Mouse (Mus musculus) cerebellum, adult 11-12 months (tissue): Measurements from ENCODE around the gene Xirp1.

Experiments used
- DNase-seq: peaks from one replicate; pipeline ENCODE4 v3.0.0; 2022

Gene Xirp1

DNA sequence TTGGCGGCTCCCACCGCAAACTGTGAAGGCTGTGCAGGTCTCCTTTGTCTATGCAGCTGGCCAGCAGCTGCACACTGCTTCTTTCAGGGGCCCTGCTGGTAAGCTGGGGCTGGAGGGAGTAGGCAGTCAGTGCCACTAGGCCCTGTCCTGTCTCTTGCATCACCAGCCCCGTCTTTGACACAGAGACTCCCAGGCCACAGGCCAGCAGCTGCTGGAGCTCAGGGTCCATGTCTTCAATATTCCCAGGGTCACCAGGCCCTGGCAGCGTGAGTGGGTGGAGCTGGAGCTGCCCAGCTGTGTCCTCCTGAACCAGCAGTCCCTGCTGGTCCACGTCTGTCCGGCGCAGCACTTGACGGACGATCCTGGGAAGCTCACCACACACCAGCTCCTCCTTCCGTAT is 6.4 kb downstream of the Xirp1 start:
- DNase-seq, result peak; percentile 21

DNA sequence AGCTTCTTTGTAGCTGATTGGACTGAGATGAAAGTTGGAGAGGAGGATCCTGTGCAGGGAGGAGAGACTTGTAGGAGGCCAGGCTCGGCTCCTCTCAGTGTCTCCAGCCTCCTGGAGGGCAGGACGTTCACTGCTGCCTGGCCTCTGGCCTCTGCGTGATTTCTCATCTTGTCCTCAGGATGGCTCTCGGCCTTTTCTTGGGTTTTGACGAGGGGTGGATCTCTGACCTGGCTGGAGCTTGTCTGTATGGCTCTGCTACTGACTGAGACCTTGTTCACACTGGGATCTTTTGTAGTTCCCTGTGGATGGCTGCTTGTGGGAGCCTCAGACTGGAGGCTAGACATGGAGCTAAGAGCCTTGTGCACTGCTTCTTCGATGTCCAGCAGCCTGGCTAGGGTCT is 8.6 kb downstream of the Xirp1 start:
- no peak for DNase-seq

DNA sequence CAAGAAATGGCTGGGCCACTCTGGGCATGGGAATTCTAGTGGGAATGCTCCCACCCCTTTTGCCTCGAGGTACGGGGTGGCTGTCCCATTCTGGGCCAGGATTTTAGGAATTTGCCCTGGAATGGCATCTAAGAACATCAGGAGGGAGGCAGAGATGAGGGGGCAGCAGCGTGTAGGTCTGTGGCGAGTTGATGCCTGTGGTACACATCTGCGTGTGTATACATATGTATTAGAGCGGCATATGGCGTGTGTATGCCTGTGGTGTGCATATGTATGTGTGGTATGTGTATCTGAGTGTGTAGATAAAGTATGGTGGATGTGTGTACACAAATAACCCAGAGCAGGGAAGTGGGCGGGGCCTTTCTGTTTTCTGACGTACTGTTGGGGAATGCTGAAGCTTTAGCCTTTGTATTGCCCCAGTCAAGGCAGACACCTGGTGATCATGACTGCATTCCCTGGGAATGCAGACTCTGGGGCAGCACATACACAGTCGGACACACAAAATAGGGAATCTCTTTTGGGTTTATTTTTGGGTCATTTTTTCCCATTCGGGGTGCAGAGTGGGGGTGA is 10.1 kb downstream of the Xirp1 start:
- DNase-seq, result peak; percentile 26

DNA sequence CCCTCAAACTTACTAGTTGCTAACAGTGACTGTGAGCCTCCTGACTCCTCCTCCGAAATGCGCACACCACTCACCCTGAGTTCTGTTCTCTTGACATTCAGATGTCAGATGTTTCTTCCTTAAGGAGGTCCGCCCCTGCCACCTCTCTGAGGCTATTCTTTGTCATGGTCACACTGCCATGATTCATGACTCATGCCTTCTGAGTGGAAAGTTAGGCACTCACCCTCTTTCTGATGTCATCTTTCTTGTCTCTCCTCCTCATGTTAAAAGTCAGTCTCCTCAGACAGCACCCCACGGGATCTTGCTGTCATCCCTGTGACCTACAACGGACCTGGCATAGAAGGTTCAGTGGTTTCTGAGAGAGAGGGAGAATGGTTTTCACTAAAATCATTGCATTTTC is 10.6 kb downstream of the Xirp1 start:
- DNase-seq, result peak; percentile 37

DNA sequence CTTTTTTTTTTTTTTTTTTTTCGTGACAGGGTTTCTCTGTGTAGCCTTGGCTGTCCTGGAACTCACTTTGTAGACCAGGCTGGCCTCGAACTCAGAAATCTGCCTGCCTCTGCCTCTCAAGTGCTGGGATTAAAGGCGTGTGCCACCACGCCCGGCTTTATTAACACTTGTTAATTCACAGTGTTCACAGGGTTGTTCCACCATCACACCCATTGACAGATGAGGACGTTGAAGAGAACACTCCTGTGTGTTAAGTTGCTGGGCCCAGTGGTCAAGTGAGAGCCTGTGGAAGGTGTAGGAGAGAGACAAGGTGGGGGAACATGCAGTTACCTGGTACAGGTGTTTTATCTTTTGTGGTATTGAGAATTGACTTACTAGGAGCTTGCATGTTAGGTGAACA is 11.2 kb downstream of the Xirp1 start:
- DNase-seq, result peak; percentile 43

DNA sequence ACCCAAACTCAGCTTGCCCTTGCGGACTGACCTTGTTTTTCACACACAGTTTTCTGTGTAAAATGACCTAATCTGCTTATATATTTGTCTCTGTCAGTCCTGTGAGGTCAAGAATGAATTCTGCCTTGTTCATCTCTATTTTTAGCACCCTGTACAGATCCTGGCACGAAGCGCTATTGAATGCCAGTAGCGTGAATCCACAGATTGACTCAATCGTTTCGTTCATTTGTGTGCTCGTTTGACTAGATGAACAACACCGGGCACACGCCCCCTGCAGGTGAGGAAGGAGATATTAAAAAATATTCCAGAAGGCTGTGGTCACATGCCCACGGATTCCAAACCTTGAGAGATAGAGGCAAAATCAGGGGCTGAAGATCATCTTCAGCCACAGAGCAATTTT is 11.9 kb downstream of the Xirp1 start:
- peak; percentile 87 for DNase-seq

DNA sequence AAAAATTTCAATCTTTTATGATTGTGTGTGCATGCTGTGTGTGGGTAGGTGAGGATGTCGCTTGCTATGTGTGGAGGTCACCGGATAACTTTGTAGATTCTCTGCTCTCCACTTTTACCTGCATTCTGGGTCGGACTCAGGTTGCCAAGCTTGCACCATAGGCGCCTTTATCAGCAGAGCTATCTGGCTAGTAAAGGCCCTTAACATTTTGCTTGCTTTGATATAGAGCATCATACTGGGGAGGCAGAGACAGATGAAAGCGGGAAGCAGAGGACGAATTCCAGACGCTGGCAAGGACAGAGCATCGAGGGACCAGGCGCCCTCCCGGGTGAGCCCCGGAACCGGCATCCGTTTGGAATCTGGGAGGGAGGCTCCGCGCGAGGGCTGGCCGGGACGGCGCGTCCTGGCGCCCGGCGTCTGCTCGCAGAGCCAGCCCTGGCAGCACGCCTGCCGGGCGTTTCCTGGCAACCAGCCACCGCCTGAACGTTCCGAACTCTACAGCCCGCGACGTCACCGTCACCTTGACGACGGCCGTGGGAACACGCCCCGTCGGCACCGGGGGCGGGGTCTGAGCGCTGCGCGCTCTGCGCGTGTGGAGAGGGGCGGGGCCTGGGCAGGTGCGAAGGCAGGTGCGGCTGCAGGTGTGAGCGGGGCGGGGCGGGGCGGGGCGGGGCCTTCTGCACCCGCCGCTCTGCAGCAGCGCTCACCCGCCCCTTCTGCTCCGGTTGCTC is 12.5 kb downstream of the Xirp1 start:
- DNase-seq, result peak; percentile 97

DNA sequence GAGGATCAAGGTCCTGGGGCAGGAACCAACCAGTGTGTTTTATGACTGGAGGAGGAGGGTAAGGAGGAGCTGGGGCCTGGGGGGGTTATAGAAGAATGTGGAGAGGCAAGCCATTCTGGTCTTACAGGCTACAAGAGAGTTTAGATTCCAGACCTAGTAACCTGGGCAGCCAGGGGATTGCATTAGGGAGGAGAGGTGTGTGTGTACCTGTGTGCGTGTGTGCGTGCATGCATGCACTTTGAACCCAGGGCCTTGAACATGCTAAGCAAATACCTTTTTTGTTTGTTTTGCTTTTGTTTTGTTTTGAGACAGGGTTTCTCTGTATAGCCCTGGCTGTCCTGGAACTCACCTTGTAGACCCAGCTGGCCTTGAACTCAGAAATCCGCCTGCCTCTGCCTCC is 13.5 kb downstream of the Xirp1 start:
- DNase-seq, result no peak

DNA sequence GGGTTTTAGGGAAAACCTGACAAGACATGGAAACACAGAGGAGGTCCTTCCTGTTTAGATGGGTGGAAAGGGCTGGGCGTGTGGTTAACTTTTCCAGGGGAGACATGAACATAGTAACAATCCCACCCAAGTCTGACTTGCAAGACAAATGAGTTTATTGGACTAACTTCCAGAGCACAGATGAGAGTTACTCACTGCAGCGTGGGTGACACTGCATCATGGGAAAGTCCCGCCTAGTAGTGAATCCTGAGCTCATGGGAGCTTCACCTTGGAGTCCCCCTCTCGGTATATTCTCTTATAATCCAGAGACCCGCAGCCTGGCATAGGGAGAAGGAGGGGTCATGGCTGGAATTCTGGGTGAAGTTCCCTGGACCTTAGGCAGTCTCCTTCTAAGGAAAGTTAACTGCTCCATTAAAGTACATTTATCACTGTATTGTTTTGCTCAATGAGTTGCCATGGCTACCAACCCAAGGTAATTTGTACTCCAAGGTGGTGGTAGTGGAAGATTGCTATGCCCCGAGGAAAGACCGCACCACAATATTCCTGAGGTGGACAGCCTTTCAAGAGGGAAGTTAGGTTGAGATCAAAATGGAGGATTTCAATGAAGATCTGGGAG is 14.1 kb downstream of the Xirp1 start:
- no peak for DNase-seq

DNA sequence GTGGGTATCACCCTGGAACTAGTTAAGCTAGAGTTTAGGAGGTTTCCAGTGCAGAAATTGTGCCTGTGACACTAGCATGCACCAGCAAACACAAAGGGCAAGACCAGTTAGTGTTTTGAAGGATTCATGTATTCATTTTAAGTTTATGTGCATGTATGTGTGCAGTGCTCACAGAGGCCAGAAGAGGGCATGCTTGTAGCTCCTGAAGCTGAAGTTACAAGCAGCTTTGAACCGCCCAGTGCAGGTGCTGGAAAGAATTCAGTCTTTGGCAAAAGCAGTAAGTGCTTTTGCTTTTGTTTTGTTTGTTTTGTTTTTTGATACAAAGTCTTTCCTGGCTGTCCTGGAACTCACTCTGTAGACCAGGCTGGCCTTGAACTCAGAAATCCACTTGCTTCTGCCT is 15.6 kb downstream of the Xirp1 start:
- DNase-seq, result no peak

DNA sequence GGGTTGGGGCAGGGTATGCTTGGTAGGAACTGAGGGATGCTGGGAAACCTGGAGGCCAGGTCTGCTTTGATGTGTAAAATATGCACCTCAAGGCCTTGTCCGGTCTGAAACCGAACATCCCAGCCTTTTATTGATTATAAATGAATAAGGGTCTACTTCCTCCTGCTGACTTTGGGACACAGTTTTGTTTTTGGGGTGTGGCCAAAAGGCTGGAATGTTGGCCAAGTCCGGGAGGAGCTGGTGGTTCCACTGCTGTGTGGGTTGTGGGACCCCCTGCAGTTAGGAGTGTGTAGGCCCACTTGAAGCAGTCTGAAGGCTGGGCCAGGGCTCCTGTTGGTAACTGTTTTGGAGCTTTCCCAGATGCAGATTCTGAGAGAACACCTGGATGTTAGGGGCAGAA is 17.5 kb downstream of the Xirp1 start:
- DNase-seq, result no peak

DNA sequence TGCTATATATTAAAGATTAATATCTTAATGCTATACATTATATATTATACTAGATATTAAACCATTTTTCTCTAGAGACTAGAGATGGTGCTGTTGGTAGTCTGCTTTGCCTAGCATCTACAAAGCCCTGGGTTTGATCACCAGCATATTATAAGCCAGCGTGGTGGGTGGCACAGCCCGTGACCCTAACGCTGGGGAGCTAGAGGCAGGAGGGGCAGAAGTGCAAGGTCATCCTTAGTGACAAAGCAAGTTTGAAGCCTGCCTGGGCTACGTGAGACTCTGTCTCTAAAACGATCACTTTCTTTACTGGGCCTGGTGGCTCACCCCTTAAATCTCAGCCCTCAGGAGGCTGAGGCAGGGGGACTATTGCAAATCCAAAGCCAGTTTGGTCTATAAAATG is 20.5 kb downstream of the Xirp1 start:
- no peak for DNase-seq

DNA sequence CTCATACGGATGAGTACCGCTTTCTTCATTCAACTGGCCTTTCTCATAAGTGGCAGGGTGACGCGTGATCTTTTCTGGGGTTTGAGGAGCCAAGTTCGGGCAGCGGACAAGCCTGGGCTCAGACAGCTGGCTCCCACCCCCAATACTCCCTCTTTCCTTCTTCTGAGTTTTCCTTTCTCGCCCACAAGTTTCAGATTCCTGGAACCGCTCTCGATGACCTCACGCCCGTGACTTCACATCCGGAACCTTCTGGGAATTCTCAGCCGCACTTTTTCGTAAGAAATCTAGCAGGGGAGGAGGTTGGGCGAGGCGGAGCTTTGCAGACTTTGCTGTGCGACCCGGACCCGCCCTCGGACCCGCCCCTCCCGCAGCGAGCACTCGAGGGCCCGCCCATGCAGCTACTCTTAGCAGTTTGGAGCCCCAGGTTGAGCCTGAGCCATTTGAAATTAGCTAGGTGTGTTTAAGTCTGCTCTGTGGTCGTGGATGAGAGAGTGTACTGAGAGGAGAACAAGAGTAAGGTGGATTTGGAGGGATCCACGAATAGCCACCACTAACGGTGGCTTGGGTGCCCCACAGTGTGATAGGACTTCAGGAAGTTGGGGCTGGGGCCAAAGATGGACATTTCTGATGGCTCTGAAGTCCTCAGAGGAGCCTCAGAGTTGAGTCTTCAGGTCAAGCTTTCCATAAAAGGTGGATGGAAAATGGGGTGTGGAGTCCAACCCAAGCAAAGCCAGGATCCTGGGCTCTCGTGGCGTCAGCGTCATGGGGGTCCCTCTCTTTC is 21.3 kb downstream of the Xirp1 start:
- peak; percentile 17 for DNase-seq

DNA sequence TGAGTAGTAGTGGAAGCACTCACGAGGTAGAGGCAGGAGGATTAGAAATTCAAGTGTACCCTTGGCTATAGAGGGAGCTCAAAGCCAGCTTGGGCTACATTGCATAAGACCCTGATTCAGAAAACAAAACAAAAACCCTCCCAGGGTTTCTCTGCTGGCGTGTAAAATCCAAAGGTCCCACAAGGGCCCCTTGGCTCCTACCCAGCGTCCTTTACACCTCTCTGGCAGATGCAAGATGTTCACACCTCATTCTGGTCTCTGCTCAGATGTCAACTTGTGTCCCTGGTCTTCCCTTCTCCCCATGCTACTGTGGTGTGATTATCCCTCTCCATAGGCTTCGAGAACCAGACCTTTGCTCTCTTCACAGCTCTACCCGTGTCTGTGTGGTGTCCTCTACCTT is 22.6 kb downstream of the Xirp1 start:
- DNase-seq, result no peak

DNA sequence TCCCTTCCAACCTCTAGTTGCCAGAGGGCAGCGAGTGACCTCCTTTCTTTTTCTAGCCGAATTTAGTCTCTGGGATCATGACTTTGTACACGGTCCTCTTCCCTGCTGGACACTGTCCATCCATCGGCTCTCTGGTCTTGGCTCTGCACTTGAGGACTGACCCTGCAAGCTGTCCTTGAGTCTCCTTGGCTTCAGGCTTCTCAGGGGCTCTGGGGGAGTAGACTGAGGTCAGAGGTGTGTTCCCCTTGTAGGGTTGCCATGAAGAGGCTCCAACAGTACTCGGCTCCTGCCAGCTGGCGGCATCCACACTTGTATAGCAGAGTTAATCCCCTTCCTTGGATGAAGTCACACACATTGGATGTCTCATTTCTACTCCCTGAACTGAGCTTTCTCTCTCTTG is 23.8 kb downstream of the Xirp1 start:
- DNase-seq, result no peak

DNA sequence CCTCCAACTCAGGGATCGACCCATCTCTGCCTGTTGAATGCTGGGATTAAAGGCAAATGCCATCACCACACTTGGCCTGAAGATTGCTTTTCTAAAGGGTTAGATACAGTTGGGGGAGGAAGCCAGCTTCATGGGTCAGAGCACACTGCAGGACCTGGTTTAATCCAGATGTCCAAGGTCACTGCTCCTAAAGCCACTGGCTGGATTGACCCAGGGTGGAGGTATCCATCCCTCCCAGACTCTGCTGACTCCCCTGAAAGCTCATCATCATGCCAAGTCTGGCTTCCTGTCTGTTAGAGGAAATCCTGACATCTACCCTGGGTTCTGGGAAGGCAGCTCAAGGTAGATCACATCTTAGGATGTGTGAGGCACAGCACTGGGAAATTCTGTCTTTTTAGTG is 24.6 kb downstream of the Xirp1 start:
- no peak for DNase-seq

DNA sequence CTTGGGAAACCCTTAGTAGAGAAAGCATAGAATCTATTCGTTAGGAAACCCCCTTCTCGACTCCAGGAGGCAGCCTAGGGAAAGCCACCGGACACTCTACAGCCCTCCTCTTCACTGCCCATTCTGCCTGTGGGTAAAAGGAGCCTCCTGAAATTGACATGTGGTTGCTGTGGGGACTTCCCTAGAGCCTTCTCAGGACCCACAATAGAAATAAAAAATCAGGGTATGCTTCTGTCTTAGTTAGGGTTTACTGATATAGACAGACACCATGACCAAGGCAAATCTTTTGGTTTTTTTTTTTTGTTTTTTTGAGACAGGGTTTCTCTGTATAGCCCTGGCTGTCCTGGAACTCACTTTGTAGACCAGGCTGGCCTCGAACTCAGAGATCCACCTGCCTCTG is 27.3 kb downstream of the Xirp1 start:
- DNase-seq, result no peak

DNA sequence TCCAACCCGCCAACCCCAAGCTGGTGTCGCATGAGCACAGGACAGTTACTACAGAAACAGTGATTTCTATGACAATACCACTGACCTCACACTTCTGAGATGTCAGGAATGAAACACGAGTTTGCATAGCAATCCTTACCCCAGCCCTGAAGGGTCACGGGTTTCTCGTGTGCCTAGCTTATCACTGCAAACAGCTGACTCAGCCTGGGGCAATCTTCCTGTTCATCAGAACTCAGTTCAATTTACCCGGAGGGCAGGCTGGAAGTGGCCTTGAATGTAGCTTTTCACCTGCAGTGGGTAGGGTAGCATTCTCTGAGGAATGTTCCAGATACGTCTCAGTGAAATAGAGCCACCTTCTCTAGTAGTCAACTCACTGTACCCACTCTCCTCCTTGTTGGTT is 29.2 kb downstream of the Xirp1 start:
- no peak for DNase-seq

DNA sequence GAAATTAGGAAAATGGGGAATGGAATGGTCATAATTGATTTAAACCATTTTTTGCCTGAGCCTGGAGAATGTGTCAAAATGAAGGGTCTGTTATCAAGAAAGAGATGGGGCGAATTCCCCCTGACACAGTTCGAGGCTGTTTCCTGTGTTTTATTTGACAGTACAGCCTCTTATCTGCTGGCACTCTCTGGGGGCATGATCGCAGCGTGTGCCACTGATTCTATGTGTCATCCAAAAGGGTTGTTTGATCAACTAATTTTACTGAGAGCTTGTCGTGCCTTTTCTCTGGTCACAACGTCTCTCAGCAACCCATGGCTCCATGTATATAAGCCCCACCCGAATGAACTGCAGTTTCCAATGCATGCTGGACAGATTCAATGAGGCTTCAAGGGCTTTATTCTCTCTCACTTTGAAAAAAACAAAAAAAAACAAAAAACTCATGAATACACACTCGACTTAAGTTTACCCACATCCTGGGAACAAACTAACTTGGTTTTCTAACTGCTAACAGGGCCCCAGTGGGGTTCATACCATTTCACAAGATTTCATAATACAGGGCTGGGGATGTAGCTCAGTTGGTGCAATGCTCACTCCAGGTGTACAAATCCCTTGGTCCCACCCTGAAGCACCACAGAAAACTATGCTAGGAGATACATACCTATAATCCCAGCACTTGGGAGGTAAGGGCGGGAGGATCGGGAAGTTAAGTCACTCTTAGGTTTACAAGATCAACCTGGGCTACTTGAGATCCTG is 30.1 kb downstream of the Xirp1 start:
- no peak for DNase-seq

DNA sequence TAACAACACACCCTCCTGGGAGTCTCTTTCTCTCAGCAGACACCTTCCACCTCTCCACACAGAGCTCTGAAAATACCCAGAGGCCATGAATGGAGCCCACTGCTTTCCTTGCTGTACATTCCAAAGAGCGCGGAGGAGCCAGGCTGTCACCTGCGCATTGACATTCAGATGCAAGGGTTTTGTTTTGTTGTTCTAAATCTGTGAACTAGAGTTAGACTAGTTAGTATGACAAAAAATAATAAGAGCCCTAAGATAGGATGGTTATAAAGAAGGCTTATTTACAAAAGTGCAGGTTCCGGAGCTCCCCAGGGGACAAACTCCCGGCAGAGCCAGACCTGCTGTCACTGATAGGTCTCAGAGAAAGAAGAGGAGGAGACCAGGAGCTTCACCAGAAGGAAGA is 32.1 kb downstream of the Xirp1 start:
- DNase-seq, result no peak

DNA sequence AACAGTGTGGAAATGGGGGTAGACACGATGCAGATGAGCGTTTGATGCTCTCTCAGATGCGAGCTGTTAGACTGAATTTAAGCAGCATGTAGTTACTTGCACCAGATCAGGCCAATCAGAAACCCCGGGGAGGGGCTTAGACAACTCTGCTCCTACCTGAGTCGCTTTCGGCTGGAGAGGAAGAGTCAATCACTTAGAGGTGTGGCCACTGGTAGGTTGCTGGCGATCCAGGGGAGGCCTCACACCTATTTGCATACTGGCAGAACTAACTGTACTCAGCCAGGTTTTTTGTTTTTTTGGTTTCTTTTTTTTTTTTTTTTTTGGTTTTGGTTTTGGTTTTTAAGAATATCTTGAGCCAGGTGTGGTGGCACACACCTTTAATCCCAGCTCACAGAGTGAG is 35.1 kb downstream of the Xirp1 start:
- DNase-seq, result no peak

DNA sequence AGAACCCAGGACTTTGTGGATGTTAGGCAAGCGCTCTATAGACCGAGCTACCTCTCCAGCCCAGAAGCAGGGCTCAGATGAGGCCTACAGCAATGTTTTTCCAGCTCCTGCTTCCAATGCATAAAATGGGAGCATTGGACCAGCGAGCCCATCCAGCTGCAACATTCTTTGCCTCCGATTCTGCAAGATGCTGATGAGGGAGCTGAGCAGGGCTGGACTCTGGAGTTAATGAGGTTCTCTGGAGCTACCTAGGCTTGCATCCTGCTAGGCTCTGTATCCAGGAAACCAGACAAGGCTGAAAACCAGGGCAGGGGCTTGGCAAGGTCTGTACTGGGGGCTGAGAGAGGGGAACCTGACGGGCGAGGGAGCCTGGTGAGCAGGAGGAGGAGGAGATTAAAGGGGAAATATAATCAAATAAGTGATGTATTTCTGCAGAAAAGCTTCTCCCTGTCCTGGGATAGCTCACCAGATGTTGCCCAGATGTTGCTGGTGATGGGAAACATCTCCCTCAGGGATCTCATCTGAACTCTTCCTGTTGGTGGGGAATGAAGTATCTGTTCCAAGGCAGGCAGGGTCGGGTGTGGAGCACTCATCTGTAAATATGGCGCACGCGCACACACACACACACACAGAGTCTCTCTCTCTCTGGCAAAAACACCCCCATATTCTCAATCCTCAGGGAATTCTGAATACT is 37.4 kb downstream of the Xirp1 start:
- no peak for DNase-seq
